Mouse (Mus musculus) v-Abl transformed pro-B cells (cell line): Measurements from ENCODE around the gene Cpeb4.

ENCODE experiments used
- in situ Hi-C, 2 experiments: fragments of 400-800 bp; cut with MboI; formaldehyde crosslinking; loops; one replicate each; pipeline ENCODE4 v1.15.1; 2025; ENCODE audit not compliant: unreplicated experiment in 2 of 2

Cpeb4 gene

GRCm38 (mm10) chr11:31871911-31872310 lies at the start of gene Cpeb4:
Cpeb4 (plus strand) TSS chr11:31872211.
- in situ Hi-C loops: no loop called here

- in situ Hi-C loops: no loop called here
Measured at GRCm38 (mm10) chr11:31822556-31822955, 49.5 kb upstream of the Cpeb4 start.

- in situ Hi-C loops: no loop called here
Measured at GRCm38 (mm10) chr11:31823513-31823912, 48.5 kb upstream of the Cpeb4 start.

GRCm38 (mm10) chr11:31824504-31825166 lies 47.4 kb upstream of the Cpeb4 start:
- in situ Hi-C loops: loop anchor here in 1 of 2 experiments (5.0 kb wide), 1 partner anchor 38 kb away; no protein-coding TSS in a partner anchor

- in situ Hi-C loops: loop anchor here in 1 of 2 experiments (5.0 kb wide), 1 partner anchor 34 kb away; no protein-coding TSS in a partner anchor
Measured at GRCm38 (mm10) chr11:31828011-31828770, 43.8 kb upstream of the Cpeb4 start.

GRCm38 (mm10) chr11:31828771-31829072 lies 43.3 kb upstream of the Cpeb4 start:
- in situ Hi-C loops: loop anchor here in 1 of 2 experiments (5.0 kb wide), 1 partner anchor 34 kb away; no protein-coding TSS in a partner anchor

- in situ Hi-C loops: no loop called here
Measured at GRCm38 (mm10) chr11:31830213-31831151, 41.5 kb upstream of the Cpeb4 start.

GRCm38 (mm10) chr11:31831451-31831850 lies 40.6 kb upstream of the Cpeb4 start:
- in situ Hi-C loops: no loop called here

- in situ Hi-C loops: no loop called here
Measured at GRCm38 (mm10) chr11:31831983-31832382, 40.0 kb upstream of the Cpeb4 start.

GRCm38 (mm10) chr11:31832439-31832980 lies 39.5 kb upstream of the Cpeb4 start:
- in situ Hi-C loops: no loop called here

- in situ Hi-C loops: no loop called here
Measured at GRCm38 (mm10) chr11:31833506-31833905, 38.5 kb upstream of the Cpeb4 start.

- in situ Hi-C loops: no loop called here
Measured at GRCm38 (mm10) chr11:31835352-31835751, 36.7 kb upstream of the Cpeb4 start.

- in situ Hi-C loops: no loop called here
Measured at GRCm38 (mm10) chr11:31837243-31837642, 34.8 kb upstream of the Cpeb4 start.

- in situ Hi-C loops: no loop called here
Measured at GRCm38 (mm10) chr11:31837753-31838152, 34.3 kb upstream of the Cpeb4 start.

- in situ Hi-C loops: no loop called here
Measured at GRCm38 (mm10) chr11:31838442-31839083, 33.4 kb upstream of the Cpeb4 start.

- in situ Hi-C loops: no loop called here
Measured at GRCm38 (mm10) chr11:31839084-31839460, 32.9 kb upstream of the Cpeb4 start.

GRCm38 (mm10) chr11:31842171-31842959 lies 29.6 kb upstream of the Cpeb4 start:
- in situ Hi-C loops: no loop called here

GRCm38 (mm10) chr11:31843177-31843833 lies 28.7 kb upstream of the Cpeb4 start:
- in situ Hi-C loops: no loop called here

- in situ Hi-C loops: no loop called here
Measured at GRCm38 (mm10) chr11:31843834-31844188, 28.2 kb upstream of the Cpeb4 start.
